Mouse (Mus musculus): ENCODE measurements around the gene Rnpepl1. TPM values are rescaled to one million over a fixed set of nuclear protein-coding genes. Genes with fewer than 3 reads are reported as not detected.
"Not testable (repeated sequence)": the region's sequence is repeated elsewhere in the genome, so short reads cannot be mapped to it uniquely, and the experiment has no call there.

Rnpepl1 gene
- total and polyA plus RNA-seq, 3 experiments = 66.1 to 107 (median 78.3) TPM

DNA sequence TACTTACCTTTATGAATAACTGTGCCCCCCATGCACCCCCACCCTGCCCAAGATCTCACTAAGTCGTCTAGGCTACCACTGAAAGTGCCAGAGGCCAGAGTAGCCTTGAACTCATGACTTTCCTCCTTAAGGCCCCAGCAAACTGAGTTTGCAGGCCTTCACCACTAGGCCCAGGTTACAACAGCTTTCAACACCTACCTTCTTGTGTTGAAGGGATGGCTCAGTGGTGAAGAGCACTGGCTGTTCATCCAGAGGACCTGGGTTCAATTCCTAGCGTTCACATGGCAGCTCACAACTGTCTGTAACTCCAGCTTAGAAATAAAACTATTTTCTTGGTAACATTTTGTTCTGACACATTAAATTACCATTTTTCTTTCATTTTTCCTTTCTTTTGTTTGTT, 43.1 kb downstream of the Rnpepl1 start:
- H3K27me3 ChIP-seq (ENCODE audit: control insufficient read depth, insufficient read depth, low read length) = no peaks in the 10 kb centered on the region
- no peak overlapping the region for H3K4me3 ChIP-seq
- DNase-seq = no peak
- H3K4me1 ChIP-seq (ENCODE audit: control insufficient read depth, insufficient read depth, low read length) = no peaks in the 10 kb centered on the region; the same call in 1 of the 2 replicates
- WGBS = 66% methylated on average over 2 of the region's 2 CpGs
- H3K27ac ChIP-seq = no peak overlapping the region
- H3K79me2 ChIP-seq (replicated peaks; ENCODE audit: control insufficient read depth, insufficient read depth, low read length) = no peaks in the 10 kb centered on the region
- H3K36me3 ChIP-seq (ENCODE audit: control insufficient read depth, insufficient read depth, low read length) = no peaks in the 10 kb centered on the region
- no peak overlapping the region for H3K9ac ChIP-seq (ENCODE audit: low read depth, low read length)
- no peak for TF ChIP-seq POLR2A (IDR thresholded peaks at IDR 0.05; ENCODE audit: insufficient read depth, low read depth, low read length)
- TF ChIP-seq CTCF (IDR thresholded peaks at IDR 0.05) = no peak
- no peak for TF ChIP-seq EP300 (IDR thresholded peaks at IDR 0.05; ENCODE audit: insufficient read depth, low read depth, low read length)
- intact Hi-C loops (cut with DNase I) = no loop called here

DNA sequence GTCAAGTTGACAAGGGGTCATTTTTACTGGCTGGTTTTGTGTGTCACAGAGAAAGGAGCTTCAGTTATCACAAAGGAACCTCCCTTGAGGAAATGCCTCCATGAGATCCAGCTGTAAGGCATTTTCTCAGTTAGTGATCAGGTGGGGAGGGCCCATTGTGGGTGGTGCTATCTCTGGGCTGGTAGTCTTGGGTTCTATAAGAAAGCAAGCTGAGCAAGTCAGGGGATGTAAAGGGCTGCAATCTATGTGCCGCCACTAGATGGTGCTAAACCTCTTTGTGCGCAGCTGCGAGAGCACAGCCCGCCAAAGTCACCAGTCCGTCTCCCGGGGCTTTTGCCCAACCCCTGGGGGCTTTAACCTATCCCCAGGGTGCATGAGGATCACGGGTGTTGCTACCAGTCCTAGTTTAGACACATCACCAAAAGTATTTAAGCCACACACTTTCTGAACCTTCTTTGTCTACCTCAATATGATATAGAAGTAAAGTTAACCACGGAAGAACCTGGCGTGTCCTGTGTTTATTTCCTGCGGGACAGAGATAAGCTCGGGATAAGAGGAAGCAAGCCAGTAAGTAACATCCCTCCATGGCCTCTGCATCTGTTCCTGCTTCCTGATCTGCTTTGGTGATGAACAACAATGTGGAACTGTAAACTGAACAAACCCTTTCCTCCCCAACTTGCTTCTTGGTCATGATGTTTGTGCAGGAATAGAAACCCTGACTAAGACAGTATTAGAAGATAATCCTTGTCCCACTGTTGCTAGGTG, 46.2 kb downstream of the Rnpepl1 start:
- not testable (repeated sequence) for H3K36me3 ChIP-seq (ENCODE audit: control insufficient read depth, insufficient read depth, low read length); H3K27me3 ChIP-seq (ENCODE audit: control insufficient read depth, insufficient read depth, low read length); H3K79me2 ChIP-seq (replicated peaks; ENCODE audit: control insufficient read depth, insufficient read depth, low read length); H3K9ac ChIP-seq (ENCODE audit: low read depth, low read length); H3K27ac ChIP-seq; H3K4me1 ChIP-seq (ENCODE audit: control insufficient read depth, insufficient read depth, low read length)
- 5% methylated on average over 11 of the region's 11 CpGs for WGBS
- intact Hi-C loops (cut with DNase I) = loop anchor here (2.0 to 5.0 kb wide), 4 partner anchors 24 to 216 kb away; no protein-coding TSS in a partner anchor
- peak; percentile 72 to 80 for DNase-seq
- H3K4me3 ChIP-seq = peak overlapping the region; percentile 18; the same call in 1 of the 2 replicates
- peak; percentile 91 for TF ChIP-seq CTCF (IDR thresholded peaks at IDR 0.05)

GRCm38 (mm10) chr1:92958999-92959398, 48.4 kb downstream of the Rnpepl1 start:
- H3K4me3 ChIP-seq = no peak overlapping the region
- 67% methylated on average over 1 of the region's 1 CpGs for WGBS

DNA sequence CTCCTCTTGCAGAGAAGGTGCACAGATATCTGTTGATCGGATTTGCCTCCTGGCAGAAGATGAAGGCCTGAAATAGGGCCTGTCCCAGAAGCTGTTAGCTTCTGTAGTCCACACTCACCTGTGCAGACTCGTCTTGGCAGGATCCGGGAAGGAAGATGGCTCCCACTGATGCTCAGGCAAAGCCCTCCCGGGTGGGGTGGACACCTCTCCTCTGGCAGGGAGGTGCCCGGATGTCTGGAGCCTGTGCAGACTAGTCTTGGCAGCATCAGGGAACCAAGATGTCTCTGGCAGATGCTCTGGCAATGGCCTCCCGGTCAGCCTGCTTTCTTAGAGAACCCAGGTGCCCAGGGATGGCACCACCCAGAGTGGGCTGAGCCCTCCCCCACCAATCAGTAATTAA, 60.2 kb downstream of the Rnpepl1 start:
- DNase-seq; H3K4me3 ChIP-seq; intact Hi-C loops (cut with DNase I); H3K9ac ChIP-seq (ENCODE audit: low read depth, low read length); H3K79me2 ChIP-seq (replicated peaks; ENCODE audit: control insufficient read depth, insufficient read depth, low read length); H3K27me3 ChIP-seq (ENCODE audit: control insufficient read depth, insufficient read depth, low read length); H3K4me1 ChIP-seq (ENCODE audit: control insufficient read depth, insufficient read depth, low read length); H3K36me3 ChIP-seq (ENCODE audit: control insufficient read depth, insufficient read depth, low read length); H3K27ac ChIP-seq: not testable (repeated sequence)
- 88% methylated on average over 6 of the region's 6 CpGs for whole genome bisulfite sequencing

More at GRCm38 (mm10) chr1:92958999-92959398, 48.4 kb downstream of the Rnpepl1 start:
- no peaks in the 10 kb centered on the region for H3K27me3 ChIP-seq (ENCODE audit: control insufficient read depth, insufficient read depth, low read length)
- no peaks in the 10 kb centered on the region for H3K79me2 ChIP-seq (replicated peaks; ENCODE audit: control insufficient read depth, insufficient read depth, low read length)
- H3K9ac ChIP-seq (ENCODE audit: low read depth, low read length) = no peak overlapping the region
- DNase-seq = no peak
- no peak for TF ChIP-seq EP300 (IDR thresholded peaks at IDR 0.05; ENCODE audit: insufficient read depth, low read depth, low read length)
- no peak for TF ChIP-seq POLR2A (IDR thresholded peaks at IDR 0.05; ENCODE audit: insufficient read depth, low read depth, low read length)
- TF ChIP-seq CTCF (IDR thresholded peaks at IDR 0.05) = no peak
- H3K36me3 ChIP-seq (ENCODE audit: control insufficient read depth, insufficient read depth, low read length) = no peaks in the 10 kb centered on the region
- no peaks in the 10 kb centered on the region; the same call in 1 of the 2 replicates for H3K4me1 ChIP-seq (ENCODE audit: control insufficient read depth, insufficient read depth, low read length)
- H3K27ac ChIP-seq = no peak overlapping the region
- intact Hi-C loops (cut with DNase I) = loop anchor here (1.0 to 5.0 kb wide), 4 partner anchors 53 to 213 kb away; no protein-coding TSS in a partner anchor

- Histone ChIP-seq H3K9ac (ENCODE audit: low read depth, low read length) (no peak overlapping the region), H3K4me3 (no peak overlapping the region), H3K27me3 (ENCODE audit: control insufficient read depth, insufficient read depth, low read length) (no peaks in the 10 kb centered on the region), H3K4me1 (ENCODE audit: control insufficient read depth, insufficient read depth, low read length) (peaks cover 2% of the 10 kb centered on the region), H3K36me3 (ENCODE audit: control insufficient read depth, insufficient read depth, low read length) (no peaks in the 10 kb centered on the region), H3K27ac (no peak overlapping the region), H3K79me2 (replicated peaks; ENCODE audit: control insufficient read depth, insufficient read depth, low read length) (no peaks in the 10 kb centered on the region)
- TF ChIP-seq POLR2A (IDR thresholded peaks at IDR 0.05; ENCODE audit: insufficient read depth, low read depth, low read length) = no peak
- peak in 1 of 2 experiments; percentile 24 for DNase-seq
- intact Hi-C loops (cut with DNase I) = no loop called here
- 52% methylated on average over 7 of the region's 7 CpGs for WGBS
Observed at GRCm38 (mm10) chr1:92971879-92972795, 61.6 kb downstream of the Rnpepl1 start.

DNA sequence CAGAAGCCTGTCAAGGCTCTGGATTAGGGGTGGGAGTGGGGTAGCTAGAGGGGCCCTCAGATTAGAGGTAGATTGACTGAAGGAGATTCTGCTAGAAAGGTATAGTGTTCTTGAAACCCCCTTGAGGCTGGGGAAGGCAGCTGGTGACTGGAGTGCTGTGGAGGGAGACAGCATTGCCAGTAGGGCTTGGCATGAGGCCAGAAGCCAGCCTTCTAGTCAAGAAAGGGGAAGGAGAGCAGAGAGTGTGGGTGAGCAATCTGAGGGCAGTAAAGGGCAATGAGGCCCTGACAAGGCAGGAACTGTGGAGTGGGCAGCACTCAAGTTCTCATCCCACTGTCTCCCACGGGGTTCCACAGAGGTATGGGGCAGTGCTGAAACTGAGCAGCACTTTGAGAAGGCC, 62.3 kb downstream of the Rnpepl1 start:
- 50% methylated on average over 1 of the region's 1 CpGs for WGBS
- Histone ChIP-seq H3K36me3 (ENCODE audit: control insufficient read depth, insufficient read depth, low read length) (no peaks in the 10 kb centered on the region), H3K4me3 (no peak overlapping the region), H3K27ac (no peak overlapping the region), H3K4me1 (ENCODE audit: control insufficient read depth, insufficient read depth, low read length) (peaks cover 2% of the 10 kb centered on the region), H3K9ac (ENCODE audit: low read depth, low read length) (no peak overlapping the region), H3K79me2 (replicated peaks; ENCODE audit: control insufficient read depth, insufficient read depth, low read length) (no peaks in the 10 kb centered on the region), H3K27me3 (ENCODE audit: control insufficient read depth, insufficient read depth, low read length) (no peaks in the 10 kb centered on the region)
- TF ChIP-seq POLR2A (IDR thresholded peaks at IDR 0.05; ENCODE audit: insufficient read depth, low read depth, low read length) = no peak
- DNase-seq = peak; percentile 52 to 60
- intact Hi-C loops (cut with DNase I) = no loop called here

Other genes starting within 250 kb of the Rnpepl1 start
- 100 to 1,000 TPM; 428 to 505 TPM for gene Gpc1, start 79.1 kb upstream of the Rnpepl1 start, total RNA-seq (2021)
- 249 and 279 TPM in 2 replicates for gene Gpc1, start 79.1 kb upstream of the Rnpepl1 start, polyA plus RNA-seq (2012; rRNA removed)
- gene Ankmy1, start 7.9 kb upstream of the Rnpepl1 start, total RNA-seq (2021) = under 1 TPM in 1 of 2 experiments, not detected in 1; 0.09 TPM
- gene Ankmy1, start 7.9 kb upstream of the Rnpepl1 start, polyA plus RNA-seq (2012; rRNA removed) = 0.21 TPM in 1 of 2 replicates, not detected in the other
- gene Dusp28, start 3.8 kb upstream of the Rnpepl1 start, total RNA-seq (2021) = 10 to 100 TPM; 15.1 to 15.5 TPM
- 27.9 and 29.2 TPM in 2 replicates for gene Dusp28, start 3.8 kb upstream of the Rnpepl1 start, polyA plus RNA-seq (2012; rRNA removed)
- gene Capn10, start 23.6 kb downstream of the Rnpepl1 start, total RNA-seq (2021) = 1 to 10 TPM; 5.0 to 5.6 TPM
- gene Capn10, start 23.6 kb downstream of the Rnpepl1 start, polyA plus RNA-seq (2012; rRNA removed) = 7.7 and 9.1 TPM in 2 replicates
- 1 to 10 TPM in 1 of 2 experiments, under 1 TPM in 1; 0.50 to 1.0 TPM for gene Gpr35, start 40.1 kb downstream of the Rnpepl1 start, total RNA-seq (2021)
- 1.1 and 1.2 TPM in 2 replicates for gene Gpr35, start 40.1 kb downstream of the Rnpepl1 start, polyA plus RNA-seq (2012; rRNA removed)
- not detected for gene Aqp12, start 95.6 kb downstream of the Rnpepl1 start, total RNA-seq (2021)
- not detected in 2 replicates for gene Aqp12, start 95.6 kb downstream of the Rnpepl1 start, polyA plus RNA-seq (2012; rRNA removed)
- gene Kif1a, start 191.2 kb downstream of the Rnpepl1 start, total RNA-seq (2021) = 1 to 10 TPM; 1.2 to 2.0 TPM
- gene Kif1a, start 191.2 kb downstream of the Rnpepl1 start, polyA plus RNA-seq (2012; rRNA removed) = 1.4 and 1.8 TPM in 2 replicates
- not detected for gene Agxt, start 224.5 kb downstream of the Rnpepl1 start, total RNA-seq (2021)
- gene Agxt, start 224.5 kb downstream of the Rnpepl1 start, polyA plus RNA-seq (2012; rRNA removed) = 0.23 TPM in 1 of 2 replicates, not detected in the other